Mouse (Mus musculus): ENCODE measurements around the gene Drc7. TPM values are rescaled to one million over a fixed set of nuclear protein-coding genes. Genes with fewer than 3 reads are reported as not detected.

Drc7 gene
- polyA plus RNA-seq, 1 experiment from 2014 or later = not detected

GRCm38 (mm10) chr8:95044811-95045210, 10.1 kb upstream of the Drc7 start:
- no peaks in the 10 kb centered on the region for H3K79me2 ChIP-seq (ENCODE audit: inconsistent target)
- H3K36me3 ChIP-seq (ENCODE audit: inconsistent target) = no peaks in the 10 kb centered on the region
- H3K27ac ChIP-seq = no peak overlapping the region
- 81% methylated on average over 4 of the region's 4 CpGs for WGBS (ENCODE audit: missing documents)
- H3K4me3 ChIP-seq (ENCODE audit: inconsistent target) = no peak overlapping the region

GRCm38 (mm10) chr8:95046982-95047381, 7.9 kb upstream of the Drc7 start:
- H3K27ac ChIP-seq = no peak overlapping the region
- H3K36me3 ChIP-seq (ENCODE audit: inconsistent target) = no peaks in the 10 kb centered on the region
- 20% methylated on average over 3 of the region's 3 CpGs for WGBS (ENCODE audit: missing documents)
- H3K4me3 ChIP-seq (ENCODE audit: inconsistent target) = no peak overlapping the region
- H3K79me2 ChIP-seq (ENCODE audit: inconsistent target) = no peaks in the 10 kb centered on the region

GRCm38 (mm10) chr8:95047884-95048680, 6.8 kb upstream of the Drc7 start:
- no peaks in the 10 kb centered on the region for H3K36me3 ChIP-seq (ENCODE audit: inconsistent target)
- no peak overlapping the region for H3K27ac ChIP-seq
- H3K4me3 ChIP-seq (ENCODE audit: inconsistent target) = no peak overlapping the region
- H3K79me2 ChIP-seq (ENCODE audit: inconsistent target) = no peaks in the 10 kb centered on the region
- WGBS (ENCODE audit: missing documents) = 66% methylated on average over 5 of the region's 6 CpGs

DNA sequence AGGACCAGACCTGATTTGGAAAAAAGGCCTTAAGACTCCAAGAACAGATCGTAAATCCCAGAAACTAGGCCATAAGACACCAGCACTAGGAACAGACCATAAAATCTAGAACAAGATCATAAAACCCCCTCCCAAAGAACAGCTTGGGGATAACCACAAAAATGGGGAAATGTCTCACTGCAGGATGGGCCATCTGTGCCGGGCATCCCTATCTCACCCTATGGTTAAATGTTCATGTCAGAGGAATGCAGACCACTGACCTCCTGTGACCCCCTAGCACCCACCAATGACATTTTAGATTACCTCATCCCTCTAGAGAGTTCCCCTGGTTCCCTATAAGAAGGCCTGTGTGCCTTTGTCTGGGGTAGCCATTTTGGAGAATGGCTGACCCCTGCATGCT, 5.3 kb upstream of the Drc7 start:
- no peaks in the 10 kb centered on the region for H3K36me3 ChIP-seq (ENCODE audit: inconsistent target)
- 32% methylated on average over 2 of the region's 2 CpGs for WGBS (ENCODE audit: missing documents)
- H3K27ac ChIP-seq = no peak overlapping the region
- no peaks in the 10 kb centered on the region for H3K79me2 ChIP-seq (ENCODE audit: inconsistent target)
- H3K4me3 ChIP-seq (ENCODE audit: inconsistent target) = no peak overlapping the region

GRCm38 (mm10) chr8:95054438-95054837, 465 bp upstream of the Drc7 start:
- Histone ChIP-seq H3K4me3 (ENCODE audit: inconsistent target) (no peak overlapping the region), H3K27ac (no peak overlapping the region), H3K36me3 (ENCODE audit: inconsistent target) (no peaks in the 10 kb centered on the region), H3K79me2 (ENCODE audit: inconsistent target) (no peaks in the 10 kb centered on the region)
- 89% methylated on average over 6 of the region's 6 CpGs for WGBS (ENCODE audit: missing documents)

DNA sequence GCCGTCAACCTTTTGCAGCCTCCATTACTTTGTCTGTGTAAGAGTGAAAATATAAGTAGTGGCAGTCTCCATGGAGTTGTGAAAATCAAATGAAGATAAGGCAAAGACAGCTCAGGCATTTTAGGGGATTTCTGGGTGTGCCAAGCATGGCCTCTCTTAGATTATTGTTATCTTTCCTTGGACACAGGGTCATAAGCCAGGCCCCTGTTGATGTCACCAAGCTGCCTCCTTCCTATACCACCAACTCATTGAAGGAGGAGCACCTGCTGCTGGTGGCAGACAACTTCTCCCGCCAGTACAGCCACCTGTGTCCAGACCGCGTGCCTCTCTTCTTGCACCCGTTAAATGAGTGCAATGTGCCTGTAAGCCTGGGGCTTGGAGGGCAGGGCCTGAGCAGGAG, 1.5 kb downstream of the Drc7 start:
- Histone ChIP-seq H3K27ac (no peak overlapping the region), H3K4me3 (ENCODE audit: inconsistent target) (no peak overlapping the region), H3K36me3 (ENCODE audit: inconsistent target) (no peaks in the 10 kb centered on the region), H3K79me2 (ENCODE audit: inconsistent target) (no peaks in the 10 kb centered on the region)
- 72% methylated on average over 4 of the region's 5 CpGs for WGBS (ENCODE audit: missing documents)

DNA sequence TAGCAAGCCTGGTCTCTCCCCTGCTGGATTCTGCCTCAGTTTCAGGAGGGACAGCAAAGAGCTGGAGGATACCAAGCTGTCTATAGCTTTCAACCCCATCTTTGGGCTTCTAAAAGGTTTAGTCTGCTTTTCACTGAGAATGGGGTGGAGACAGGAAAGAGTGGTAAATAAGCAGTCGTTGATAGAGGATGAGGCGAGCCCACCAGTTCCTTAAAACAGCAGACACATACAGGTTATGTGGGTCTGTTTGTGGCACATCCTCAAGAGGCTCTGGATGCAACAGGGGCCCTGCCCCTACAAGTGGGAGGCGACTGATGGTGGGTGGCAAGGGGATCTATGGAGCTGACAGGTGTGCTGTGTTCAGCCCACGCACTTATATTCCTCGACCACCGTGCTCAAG, 3.8 kb downstream of the Drc7 start:
- H3K36me3 ChIP-seq (ENCODE audit: inconsistent target) = no peaks in the 10 kb centered on the region
- no peak overlapping the region for H3K27ac ChIP-seq
- no peaks in the 10 kb centered on the region for H3K79me2 ChIP-seq (ENCODE audit: inconsistent target)
- 19% methylated on average over 6 of the region's 6 CpGs for WGBS (ENCODE audit: missing documents)
- no peak overlapping the region for H3K4me3 ChIP-seq (ENCODE audit: inconsistent target)

DNA sequence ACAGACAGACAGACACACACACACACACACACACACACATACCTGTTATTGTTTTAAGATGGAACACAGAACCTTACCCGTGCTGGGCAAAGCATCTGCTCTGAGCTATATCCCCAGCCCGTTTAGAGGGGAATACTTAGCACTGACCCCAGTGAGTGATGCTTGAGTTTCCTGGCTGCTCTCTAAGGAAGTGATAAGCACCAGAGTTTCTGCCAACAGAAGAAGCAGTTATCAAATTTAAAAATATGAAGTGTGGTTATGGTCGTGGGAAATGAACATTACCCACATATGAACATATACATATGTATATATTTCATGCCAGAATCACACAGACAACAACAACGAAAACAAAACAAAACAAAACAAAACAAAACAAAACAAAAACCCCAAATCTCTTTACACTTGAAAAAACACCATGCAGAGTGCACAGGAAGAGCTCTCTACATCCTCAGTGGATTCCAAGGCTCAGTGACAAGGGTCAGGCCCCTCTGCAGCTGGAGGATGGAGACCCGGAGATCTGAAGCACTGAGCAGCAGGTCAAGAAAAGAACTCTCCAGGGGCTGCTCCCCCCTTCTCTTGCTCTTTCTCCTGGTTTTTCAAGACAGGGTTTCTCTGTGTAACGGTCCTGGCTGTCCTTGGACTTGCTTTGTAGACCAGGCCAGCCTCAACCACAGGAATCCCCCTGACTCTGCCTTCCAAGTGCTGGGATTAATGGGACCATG, 5.1 kb downstream of the Drc7 start:
- Histone ChIP-seq H3K36me3 (ENCODE audit: inconsistent target) (no peaks in the 10 kb centered on the region), H3K27ac (no peak overlapping the region), H3K4me3 (ENCODE audit: inconsistent target) (no peak overlapping the region), H3K79me2 (ENCODE audit: inconsistent target) (no peaks in the 10 kb centered on the region)
- 36% methylated on average over 6 of the region's 6 CpGs for WGBS (ENCODE audit: missing documents)

- Histone ChIP-seq H3K79me2 (ENCODE audit: inconsistent target) (no peaks in the 10 kb centered on the region), H3K27ac (no peak overlapping the region), H3K36me3 (ENCODE audit: inconsistent target) (no peaks in the 10 kb centered on the region), H3K4me3 (ENCODE audit: inconsistent target) (no peak overlapping the region)
- 100% methylated on average over 2 of the region's 2 CpGs for WGBS (ENCODE audit: missing documents)
Observed at GRCm38 (mm10) chr8:95064531-95064930, 9.6 kb downstream of the Drc7 start.

DNA sequence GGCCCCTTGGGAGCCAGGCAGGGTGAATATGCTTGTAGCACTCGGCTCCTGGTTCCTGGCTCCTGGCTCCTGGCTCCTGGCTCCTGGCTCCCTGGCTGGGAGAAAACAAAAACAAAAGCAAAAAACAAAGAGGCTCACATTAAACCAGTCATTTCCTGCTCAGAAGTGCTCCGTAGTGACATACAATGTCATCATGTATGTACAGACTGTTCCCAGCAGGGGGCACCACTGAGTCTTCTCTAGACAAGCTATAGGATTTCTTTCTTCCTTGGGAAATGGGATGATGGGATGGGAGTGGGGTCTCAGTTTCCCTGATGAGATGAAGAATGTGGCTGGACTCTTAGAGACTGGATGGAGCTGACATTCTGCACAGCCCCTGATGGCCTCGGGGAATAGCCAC, 12.7 kb downstream of the Drc7 start:
- H3K27ac ChIP-seq = no peak overlapping the region
- H3K36me3 ChIP-seq (ENCODE audit: inconsistent target) = no peaks in the 10 kb centered on the region
- 56% methylated on average over 3 of the region's 3 CpGs for WGBS (ENCODE audit: missing documents)
- H3K79me2 ChIP-seq (ENCODE audit: inconsistent target) = no peaks in the 10 kb centered on the region
- no peak overlapping the region for H3K4me3 ChIP-seq (ENCODE audit: inconsistent target)

DNA sequence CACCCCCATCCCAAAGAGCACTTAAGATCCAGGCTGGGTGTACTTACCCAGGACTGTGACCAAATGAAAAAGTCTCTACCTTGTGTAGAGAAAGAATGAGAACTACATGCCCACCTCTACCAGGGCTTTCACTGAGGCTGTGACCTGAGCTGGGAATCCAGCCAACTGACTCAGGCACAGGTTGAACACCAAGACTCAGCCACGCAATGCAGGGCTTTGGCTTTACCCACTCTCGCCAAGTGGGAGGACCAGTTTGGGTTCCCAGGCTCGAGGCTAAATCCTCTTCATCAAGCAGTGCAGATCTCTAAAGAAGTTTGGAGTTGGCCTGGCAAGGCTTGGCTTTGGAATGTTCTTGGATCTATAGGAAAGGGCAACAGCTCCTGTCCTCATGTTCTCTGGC, 20.6 kb downstream of the Drc7 start:
- Histone ChIP-seq H3K36me3 (ENCODE audit: inconsistent target) (no peaks in the 10 kb centered on the region), H3K27ac (no peak overlapping the region), H3K79me2 (ENCODE audit: inconsistent target) (no peaks in the 10 kb centered on the region), H3K4me3 (ENCODE audit: inconsistent target) (no peak overlapping the region)
- 86% methylated on average over 3 of the region's 3 CpGs for WGBS (ENCODE audit: missing documents)

GRCm38 (mm10) chr8:95076151-95076550, 21.2 kb downstream of the Drc7 start:
- H3K27ac ChIP-seq = no peak overlapping the region
- H3K4me3 ChIP-seq (ENCODE audit: inconsistent target) = no peak overlapping the region
- no peaks in the 10 kb centered on the region for H3K79me2 ChIP-seq (ENCODE audit: inconsistent target)
- WGBS (ENCODE audit: missing documents) = 84% methylated on average over 15 of the region's 17 CpGs
- H3K36me3 ChIP-seq (ENCODE audit: inconsistent target) = no peaks in the 10 kb centered on the region

DNA sequence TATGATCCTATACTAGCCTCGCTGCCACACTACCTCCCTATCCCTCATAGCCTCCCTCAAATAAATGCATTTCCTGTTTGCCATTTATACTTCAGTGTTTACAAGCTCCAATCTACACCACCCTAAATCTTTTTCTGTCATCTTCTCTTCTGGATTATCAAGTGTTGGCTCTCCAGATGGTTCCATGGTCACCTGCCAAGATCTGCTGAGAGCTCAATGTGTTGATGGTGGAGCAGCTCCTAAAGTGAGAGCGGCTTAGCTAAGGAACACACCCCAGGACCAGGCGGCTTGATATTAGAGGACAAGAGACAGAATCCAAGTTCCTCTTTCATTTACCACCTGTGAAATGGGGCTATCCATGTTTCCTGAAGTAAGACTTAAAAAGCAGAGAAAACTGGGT, 23.2 kb downstream of the Drc7 start:
- Histone ChIP-seq H3K4me3 (ENCODE audit: inconsistent target) (no peak overlapping the region), H3K79me2 (ENCODE audit: inconsistent target) (no peaks in the 10 kb centered on the region)
- 89% methylated on average over 3 of the region's 3 CpGs for WGBS (ENCODE audit: missing documents)

DNA sequence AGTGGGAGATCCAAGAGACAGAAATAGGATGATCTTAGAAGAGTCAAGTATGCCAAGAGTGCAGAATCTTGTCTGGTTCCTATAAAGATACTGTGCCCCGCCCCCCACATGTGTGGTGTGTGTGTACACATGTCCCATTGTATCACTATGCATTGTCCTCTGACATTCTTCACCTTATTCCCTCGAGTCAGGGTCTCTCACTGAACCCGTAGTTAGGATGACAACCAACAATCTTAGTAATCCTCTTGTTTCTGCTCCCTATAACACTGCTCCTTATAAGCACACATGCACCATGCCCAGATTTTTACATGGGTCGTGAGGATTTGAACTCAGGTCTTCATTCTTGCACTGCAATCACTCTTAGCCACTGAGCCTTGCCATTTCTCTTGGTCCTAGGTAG, 24.4 kb downstream of the Drc7 start:
- Histone ChIP-seq H3K36me3 (ENCODE audit: inconsistent target) (no peaks in the 10 kb centered on the region), H3K79me2 (ENCODE audit: inconsistent target) (no peaks in the 10 kb centered on the region), H3K4me3 (ENCODE audit: inconsistent target) (no peak overlapping the region), H3K27ac (no peak overlapping the region)
- WGBS (ENCODE audit: missing documents) = 88% methylated on average over 3 of the region's 4 CpGs

More for the DNA sequence above, 23.2 kb downstream of the Drc7 start:
- no peaks in the 10 kb centered on the region for H3K36me3 ChIP-seq (ENCODE audit: inconsistent target)
- no peak overlapping the region for H3K27ac ChIP-seq
